In the genomic region with DNA sequence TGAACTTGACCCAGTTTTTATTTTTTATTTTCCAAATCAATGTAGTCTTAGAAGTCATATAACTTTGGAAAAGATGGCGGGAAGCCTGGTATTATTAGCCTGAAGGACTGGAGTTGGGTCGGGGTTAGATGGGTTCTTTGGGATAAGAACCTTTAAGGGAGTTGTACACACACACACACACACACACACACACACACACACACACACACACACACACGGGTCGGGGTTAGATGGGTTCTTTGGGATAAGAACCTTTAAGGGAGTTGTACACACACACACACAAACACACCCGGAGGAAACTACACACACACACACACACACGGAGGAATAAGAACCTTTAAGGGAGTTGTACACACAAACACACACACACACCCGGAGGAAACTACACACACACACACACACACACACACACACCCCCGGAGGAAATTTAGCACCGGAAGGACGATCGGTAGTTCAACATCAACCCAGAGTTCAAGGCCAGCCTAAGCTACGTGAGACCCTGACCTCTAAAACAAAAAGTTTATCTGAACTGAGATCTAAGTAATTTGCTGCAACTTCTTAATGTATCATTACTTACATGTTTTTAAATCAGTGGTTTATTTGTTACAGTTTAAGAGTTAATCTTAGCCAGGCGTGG, we compare ENCODE assay signal across 8 mouse cellular contexts. TPM values are rescaled to one million over a fixed set of nuclear protein-coding genes. Genes with fewer than 3 reads are reported as not detected.
DNase-seq lines count a peak whose midpoint lies in the region; ATAC-seq and TF ChIP-seq lines count a peak whose summit lies in the region.

No protein-coding gene starts in this region.

- TF ChIP-seq POLR2A in heart, adult 2 months (IDR thresholded peaks at IDR 0.05; ENCODE audit: insufficient read depth, low read depth, low read length), result no peak
- TF ChIP-seq POLR2A in ES-Bruce4 (IDR thresholded peaks at IDR 0.05; ENCODE audit: insufficient read depth, low read length), result no peak

- H3K36me3 ChIP-seq in heart, adult 2 months (ENCODE audit: control insufficient read depth, insufficient read depth, low read length), result no peaks in the 10 kb centered on the region
- no peaks in the 10 kb centered on the region for H3K36me3 ChIP-seq in ES-Bruce4 (ENCODE audit: control insufficient read depth, insufficient read depth, low read length, poor library complexity, severe bottlenecking)
- no peaks in the 10 kb centered on the region for H3K36me3 ChIP-seq in forebrain, postnatal 0 days (ENCODE audit: insufficient read depth)
- no peaks in the 10 kb centered on the region for H3K36me3 ChIP-seq in liver, embryonic 16.5 days (ENCODE audit: control insufficient read depth, insufficient read depth)

- H3K4me1 ChIP-seq in heart, adult 2 months (ENCODE audit: control insufficient read depth, insufficient read depth, low read length), result peaks cover 1% of the 10 kb centered on the region
- peaks cover 2% of the 10 kb centered on the region for H3K4me1 ChIP-seq in ES-Bruce4 (ENCODE audit: control insufficient read depth, insufficient read depth, low read length)
- peaks cover 5% of the 10 kb centered on the region; the same call in 1 of the 2 replicates for H3K4me1 ChIP-seq in forebrain, postnatal 0 days (ENCODE audit: insufficient read depth)
- peaks cover 15% of the 10 kb centered on the region for H3K4me1 ChIP-seq in liver, embryonic 16.5 days (ENCODE audit: control insufficient read depth, low read depth, low read length)

- H3K27ac ChIP-seq in heart, adult 2 months, result peak overlapping the region; percentile 77
- H3K27ac ChIP-seq in ES-Bruce4 (ENCODE audit: insufficient read depth, low read length), result peak overlapping the region; percentile 48; the same call in 1 of the 2 replicates
- H3K27ac ChIP-seq in forebrain, postnatal 0 days (ENCODE audit: low read depth, low read length), result no peak overlapping the region
- peak overlapping the region; percentile 65; the same call in 1 of the 2 replicates for H3K27ac ChIP-seq in liver, embryonic 16.5 days (ENCODE audit: low read length)

- no peak for DNase-seq in heart, adult 2 months
- DNase-seq in heart, adult 8-10 months (ENCODE audit: low spot score), result no peak
- no peak for DNase-seq in forebrain, postnatal 0 days
- DNase-seq in frontal cortex, adult 2 months (ENCODE audit: extremely low spot score in 1 of 2, low spot score in 1 of 2), result no peak
- no peak for DNase-seq in B cell, adult 2 months
- no peak for DNase-seq in kidney, adult 11 months

- no peak for TF ChIP-seq EP300 in heart, adult 2 months (IDR thresholded peaks at IDR 0.05; ENCODE audit: insufficient read depth, low read depth, low read length)
- TF ChIP-seq EP300 in ES-Bruce4 (IDR thresholded peaks at IDR 0.05; ENCODE audit: insufficient read depth, low read depth, low read length), result no peak

- no peak for TF ChIP-seq CTCF in heart, adult 2 months (IDR thresholded peaks at IDR 0.05)
- no peak for TF ChIP-seq CTCF in ES-Bruce4 (IDR thresholded peaks at IDR 0.05; ENCODE audit: low read depth, low read length)
- no peak for TF ChIP-seq CTCF in forebrain, postnatal 0 days (IDR thresholded peaks at IDR 0.05; ENCODE audit: low read depth)

- H3K9ac ChIP-seq in heart, adult 2 months (ENCODE audit: low read depth, low read length), result no peak overlapping the region
- H3K9ac ChIP-seq in ES-Bruce4 (ENCODE audit: low read depth, poor library complexity, severe bottlenecking), result peak overlapping the region; percentile 63
- H3K9ac ChIP-seq in forebrain, postnatal 0 days, result peak overlapping the region; percentile 22
- peak overlapping the region; percentile 56 for H3K9ac ChIP-seq in liver, embryonic 16.5 days (ENCODE audit: low read depth, low read length)

- no peaks in the 10 kb centered on the region for H3K27me3 ChIP-seq in heart, adult 2 months (ENCODE audit: control insufficient read depth, insufficient read depth, low read length)
- no peaks in the 10 kb centered on the region for H3K27me3 ChIP-seq in ES-Bruce4 (ENCODE audit: control insufficient read depth, insufficient read depth, low read length, poor library complexity, severe bottlenecking)
- H3K27me3 ChIP-seq in forebrain, postnatal 0 days (ENCODE audit: insufficient read depth, low read length), result no peaks in the 10 kb centered on the region
- no peaks in the 10 kb centered on the region for H3K27me3 ChIP-seq in liver, embryonic 16.5 days (ENCODE audit: control insufficient read depth, insufficient read depth, low read depth, low read length)

- no peaks in the 10 kb centered on the region; the same call in 1 of the 2 replicates for H3K79me2 ChIP-seq in heart, adult 2 months (replicated peaks; ENCODE audit: control insufficient read depth, insufficient read depth, low read length)

- intact Hi-C loops in heart, adult 2 months (cut with DNase I), result no loop called here

- H3K4me3 ChIP-seq in heart, adult 2 months, result peak overlapping the region; percentile 84
- H3K4me3 ChIP-seq in ES-Bruce4 (ENCODE audit: low read depth, low read length), result peak overlapping the region; percentile 97
- H3K4me3 ChIP-seq in forebrain, postnatal 0 days (ENCODE audit: low read depth, low read length), result peak overlapping the region; percentile 74
- peak overlapping the region; percentile 85 for H3K4me3 ChIP-seq in liver, embryonic 16.5 days (ENCODE audit: low read depth, low read length)

- ATAC-seq in forebrain, postnatal 0 days, result no peak
- 0 out of 2 replicates have a peak, but pooled peaks have one; percentile 0 for ATAC-seq in liver, embryonic 16.5 days (ENCODE audit: low read depth)

- 48% methylated on average over 13 of the region's 13 CpGs for WGBS in heart, adult 2 months
- 53% methylated on average over 13 of the region's 13 CpGs for WGBS in forebrain, postnatal 0 days
- WGBS in liver, embryonic 16.5 days (ENCODE audit: insufficient replicate concordance), result 42% methylated on average over 13 of the region's 13 CpGs

- no peaks in the 10 kb centered on the region for H3K9me3 ChIP-seq in ES-Bruce4 (replicated peaks; ENCODE audit: control insufficient read depth, insufficient read depth, low read length, poor library complexity, severe bottlenecking)
- no peaks in the 10 kb centered on the region for H3K9me3 ChIP-seq in forebrain, postnatal 0 days (ENCODE audit: low read length)
- H3K9me3 ChIP-seq in liver, embryonic 16.5 days (replicated peaks; ENCODE audit: control insufficient read depth, low read length), result no peaks in the 10 kb centered on the region

- H3K4me2 ChIP-seq in forebrain, postnatal 0 days (ENCODE audit: low read depth), result peak overlapping the region; percentile 88
- peak overlapping the region; percentile 67 for H3K4me2 ChIP-seq in liver, embryonic 16.5 days (ENCODE audit: low read depth, low read length)

RNA-seq across cellular contexts. Expression of gene Slc25a19, which starts 0.5 kb away (rescaled TPM):
- total RNA-seq in heart, adult 2 months (2021), result 10 to 100 TPM; 32.9 to 40.7 TPM
- 97.1 and 106 TPM in 2 replicates for polyA plus RNA-seq in heart, adult 2 months (2012; rRNA removed)
- 10 to 100 TPM; 31.4 to 40.9 (median 34.9) TPM for total RNA-seq in heart, adult 8-10 months (2022)
- polyA plus RNA-seq in ES-Bruce4 (2011; ENCODE audit: insufficient read depth, insufficient read length, low read depth, missing spikeins), result 34.7 and 35.8 TPM in 2 replicates
- 34.3 and 38.7 TPM in 2 replicates for total RNA-seq in forebrain, postnatal 0 days (2014; rRNA removed)
- polyA plus RNA-seq in forebrain, postnatal 0 days (2015; fragmentation: Nextera tagmentation; extraction: Ambion mirVana), result 51.1 and 51.7 TPM in 2 replicates
- 8.7 and 8.8 TPM in 2 replicates for polyA plus RNA-seq in liver, embryonic 16.5 days (2015; fragmentation: Nextera tagmentation; extraction: Ambion mirVana)
- 117 and 127 TPM in 2 replicates for polyA plus RNA-seq in frontal cortex, adult 2 months (2012; rRNA removed)

RNA-seq across cellular contexts. Expression of gene Mif4gd, which starts 15.8 kb away (rescaled TPM):
- total RNA-seq in heart, adult 2 months (2021), result 10 to 100 TPM; 51.3 to 54.7 TPM
- polyA plus RNA-seq in heart, adult 2 months (2012; rRNA removed), result 94.0 and 123 TPM in 2 replicates
- total RNA-seq in heart, adult 8-10 months (2022), result 10 to 100 TPM; 40.8 to 52.0 (median 45.0) TPM
- 50.4 and 55.0 TPM in 2 replicates for polyA plus RNA-seq in ES-Bruce4 (2011; ENCODE audit: insufficient read depth, insufficient read length, low read depth, missing spikeins)
- 12.2 and 16.9 TPM in 2 replicates for total RNA-seq in forebrain, postnatal 0 days (2014; rRNA removed)
- polyA plus RNA-seq in forebrain, postnatal 0 days (2015; fragmentation: Nextera tagmentation; extraction: Ambion mirVana), result 14.4 and 19.4 TPM in 2 replicates
- polyA plus RNA-seq in liver, embryonic 16.5 days (2015; fragmentation: Nextera tagmentation; extraction: Ambion mirVana), result 28.4 and 28.6 TPM in 2 replicates
- polyA plus RNA-seq in frontal cortex, adult 2 months (2012; rRNA removed), result 36.3 and 38.9 TPM in 2 replicates

RNA-seq across cellular contexts. Expression of gene Gga3, which starts 24.7 kb away (rescaled TPM):
- 10 to 100 TPM; 16.5 to 20.3 TPM for total RNA-seq in heart, adult 2 months (2021)
- polyA plus RNA-seq in heart, adult 2 months (2012; rRNA removed), result 15.4 and 17.1 TPM in 2 replicates
- 10 to 100 TPM; 13.0 to 19.0 (median 15.8) TPM for total RNA-seq in heart, adult 8-10 months (2022)
- 69.3 and 79.4 TPM in 2 replicates for polyA plus RNA-seq in ES-Bruce4 (2011; ENCODE audit: insufficient read depth, insufficient read length, low read depth, missing spikeins)
- 34.0 and 34.5 TPM in 2 replicates for total RNA-seq in forebrain, postnatal 0 days (2014; rRNA removed)
- polyA plus RNA-seq in forebrain, postnatal 0 days (2015; fragmentation: Nextera tagmentation; extraction: Ambion mirVana), result 15.2 and 18.5 TPM in 2 replicates
- 7.9 TPM in 2 replicates for polyA plus RNA-seq in liver, embryonic 16.5 days (2015; fragmentation: Nextera tagmentation; extraction: Ambion mirVana)
- 61.7 and 65.1 TPM in 2 replicates for polyA plus RNA-seq in frontal cortex, adult 2 months (2012; rRNA removed)

RNA-seq across cellular contexts. Expression of gene Mrps7, which starts 24.9 kb away (rescaled TPM):
- total RNA-seq in heart, adult 2 months (2021), result 10 to 100 TPM; 74.6 to 80.1 TPM
- polyA plus RNA-seq in heart, adult 2 months (2012; rRNA removed), result 33.9 and 40.2 TPM in 2 replicates
- 100 to 1,000 TPM in 1 of 4 experiments, 10 to 100 TPM in 3; 80.5 to 101 (median 85.0) TPM for total RNA-seq in heart, adult 8-10 months (2022)
- polyA plus RNA-seq in ES-Bruce4 (2011; ENCODE audit: insufficient read depth, insufficient read length, low read depth, missing spikeins), result 29.3 and 35.5 TPM in 2 replicates
- 34.6 and 46.3 TPM in 2 replicates for total RNA-seq in forebrain, postnatal 0 days (2014; rRNA removed)
- polyA plus RNA-seq in forebrain, postnatal 0 days (2015; fragmentation: Nextera tagmentation; extraction: Ambion mirVana), result 74.1 and 78.1 TPM in 2 replicates
- 47.6 and 49.5 TPM in 2 replicates for polyA plus RNA-seq in liver, embryonic 16.5 days (2015; fragmentation: Nextera tagmentation; extraction: Ambion mirVana)
- 40.7 and 42.9 TPM in 2 replicates for polyA plus RNA-seq in frontal cortex, adult 2 months (2012; rRNA removed)
